Mouse (Mus musculus) Patski (cell line): ENCODE data around the gene Mtus2. TPM values are rescaled to one million over a fixed set of nuclear protein-coding genes. Genes with fewer than 3 reads are reported as not detected.

ENCODE experiments used
- ATAC-seq: fragments of 100-300 bp; one replicate; pipeline ENCODE4 v1.8.0; 2021
- CTCF ChIA-PET: fragments of 350-600 bp; sonication (Branson Sonifier 250); formaldehyde crosslinking; loops from one replicate; lab custom pipeline; 2022; ENCODE audit warnings: inconsistent platforms; lab: Charles Lee
- POLR2A ChIA-PET: fragments of 350-600 bp; sonication (Branson Sonifier 250); formaldehyde crosslinking; loops from one replicate; lab custom pipeline; 2022; ENCODE audit warnings: antibody characterized with exemption, inconsistent platforms; lab: Charles Lee
- DNase-seq: peaks from one replicate; pipeline ENCODE4 v3.0.0-alpha.2; 2011; ENCODE audit warnings: low read depth, low spot score
- H3K27me3 ChIP-seq: fragments of 371-371 bp; one replicate; pipeline ENCODE4 v1.5.1; 2021
- CTCF ChIP-seq: fragments of 100-300 bp; IDR thresholded peaks from one replicate; pipeline ENCODE4 v1.5.1; 2021
- in situ Hi-C: fragments of 300-500 bp; cut with MboI; formaldehyde crosslinking; loops from 3 replicates; pipeline ENCODE4 v1.11.1; 2018; ENCODE audit warnings: low pct_unique_long_range_greater_than_20kb, mixed read lengths
- polyA plus RNA-seq: library from polyadenylated mRNA; unstranded; gene quantifications from one replicate; pipeline ENCODE4 v1.2.3, GENCODE M21; 2021

Mtus2 gene
- polyA plus RNA-seq, 1 experiment from 2014 or later: 1.3 TPM

GRCm38 (mm10) chr5:148179231-148179630, 222.1 kb downstream of the Mtus2 start:
- CTCF ChIA-PET: interaction anchor here (4.3 kb wide), 1 partner anchor 60 kb away, joined by 33 read pairs; no protein-coding TSS in a partner anchor
- in situ Hi-C loops: no loop called here
- ATAC-seq: no peak
- no peak for DNase-seq
- H3K27me3 ChIP-seq: no peaks in the 10 kb centered on the region
- POLR2A ChIA-PET: no interaction called here
- TF ChIP-seq CTCF: no peak

DNA sequence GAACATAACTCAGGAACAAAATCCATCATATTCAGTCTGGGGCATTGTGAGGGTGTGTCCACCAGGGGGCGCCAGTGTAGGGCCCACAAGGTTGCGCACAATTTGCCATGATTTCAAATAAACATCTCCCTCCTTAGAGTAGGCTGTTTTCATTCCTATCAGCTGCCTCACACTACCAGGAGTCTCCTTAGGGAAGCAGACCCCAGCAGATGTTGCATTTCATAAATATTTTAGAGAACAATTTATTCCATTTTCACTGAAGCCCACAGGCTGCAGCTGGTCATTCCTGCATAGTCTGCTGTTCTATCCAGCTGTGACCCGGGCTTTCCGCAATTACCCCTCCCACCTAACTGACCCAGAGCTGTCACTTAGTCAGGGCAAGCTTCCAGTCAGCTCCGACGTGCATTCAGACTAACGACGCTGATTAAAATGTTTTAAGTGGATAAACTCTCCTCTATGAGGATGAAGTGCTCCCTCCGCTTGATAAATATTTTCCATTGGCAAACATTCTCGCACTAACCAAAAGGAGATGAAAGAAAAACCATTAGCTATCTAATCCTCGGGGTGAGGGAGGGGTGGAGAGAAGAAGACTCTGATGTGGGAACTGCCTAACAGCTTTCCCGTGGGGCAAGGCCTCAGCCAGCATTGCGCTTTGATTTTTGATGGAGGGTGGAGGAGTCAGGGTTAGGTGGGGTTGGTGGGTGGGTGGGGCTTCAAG, 223.6 kb downstream of the Mtus2 start:
- ATAC-seq (peak; percentile 4), DNase-seq (no peak)
- POLR2A ChIA-PET: interaction anchor here (0.6 to 1.3 kb wide), 2 partner anchors 13 to 47 kb away, joined by 4 to 5 read pairs; no protein-coding TSS in a partner anchor
- TF ChIP-seq CTCF: peak; percentile 86
- CTCF ChIA-PET: interaction anchor here (0.9 to 4.3 kb wide), 11 partner anchors 8 to 62 kb away, joined by 3 to 33 read pairs (median 5); no protein-coding TSS in a partner anchor
- in situ Hi-C loops: no loop called here
- no peaks in the 10 kb centered on the region for H3K27me3 ChIP-seq

DNA sequence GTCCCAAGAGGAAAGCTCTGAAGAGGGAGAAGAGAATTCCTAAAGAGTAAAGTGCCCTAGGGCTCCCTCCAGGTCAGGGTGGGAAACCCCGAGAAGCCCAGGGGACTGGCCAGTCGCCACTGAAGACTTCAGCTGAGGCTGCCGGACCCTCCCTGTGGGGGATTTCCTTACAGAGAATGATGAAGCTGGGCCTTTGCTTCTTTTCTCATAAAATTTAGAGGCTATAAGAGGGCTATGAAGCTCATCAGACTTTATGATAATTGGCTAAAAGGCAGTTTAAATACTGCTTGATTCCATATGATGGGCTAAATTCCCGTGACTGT, 224.1 kb downstream of the Mtus2 start:
- no peak for DNase-seq
- POLR2A ChIA-PET: interaction anchor here (0.6 to 1.3 kb wide), 2 partner anchors 14 to 47 kb away, joined by 4 to 5 read pairs; no protein-coding TSS in a partner anchor
- CTCF ChIA-PET: interaction anchor here (0.9 to 4.3 kb wide), 8 partner anchors 10 to 61 kb away, joined by 3 to 33 read pairs (median 5); no protein-coding TSS in a partner anchor
- TF ChIP-seq CTCF: no peak
- H3K27me3 ChIP-seq: no peaks in the 10 kb centered on the region
- in situ Hi-C loops: no loop called here
- peak; percentile 12 for ATAC-seq

- ChIA-PET CTCF (interaction anchor here (0.8 to 4.3 kb wide), 5 partner anchors 15 to 61 kb away, joined by 3 to 33 read pairs (median 6); no protein-coding TSS in a partner anchor), POLR2A (interaction anchor here (1.3 kb wide), 1 partner anchor 48 kb away, joined by 4 read pairs; no protein-coding TSS in a partner anchor)
- in situ Hi-C loops: no loop called here
- no peak for TF ChIP-seq CTCF
- no peak for DNase-seq
- no peaks in the 10 kb centered on the region for H3K27me3 ChIP-seq
- ATAC-seq: no peak
Measured at GRCm38 (mm10) chr5:148181901-148182300, 224.8 kb downstream of the Mtus2 start.

GRCm38 (mm10) chr5:148185898-148186297, 228.8 kb downstream of the Mtus2 start:
- ChIA-PET CTCF (interaction anchor here (1.2 kb wide), 1 partner anchor 52 kb away, joined by 3 read pairs; no protein-coding TSS in a partner anchor), POLR2A (interaction anchor here (0.6 kb wide), 1 partner anchor 53 kb away, joined by 5 read pairs; no protein-coding TSS in a partner anchor)
- no peak for ATAC-seq
- peak; percentile 53 for TF ChIP-seq CTCF
- in situ Hi-C loops: no loop called here
- no peaks in the 10 kb centered on the region for H3K27me3 ChIP-seq
- DNase-seq: no peak

DNA sequence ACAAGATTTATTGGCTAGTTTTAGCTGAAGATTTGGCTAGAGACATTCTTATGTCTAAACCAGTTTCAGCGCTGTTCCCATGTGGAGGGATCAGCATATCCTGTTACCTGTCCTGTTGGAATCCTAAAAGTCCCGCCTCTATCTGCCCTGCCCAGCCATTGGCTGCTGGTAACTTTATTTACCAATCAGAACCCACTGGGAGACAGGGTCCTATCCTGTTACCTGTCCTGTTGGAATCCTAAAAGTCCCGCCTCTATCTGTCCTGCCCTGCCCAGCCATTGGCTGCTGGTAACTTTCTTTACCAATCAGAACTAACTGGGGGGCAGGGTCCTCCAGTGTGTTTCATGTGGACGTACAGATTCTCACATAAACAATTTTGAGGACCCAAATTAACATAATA, 234.3 kb downstream of the Mtus2 start:
- H3K27me3 ChIP-seq: no peaks in the 10 kb centered on the region
- TF ChIP-seq CTCF: no peak
- DNase-seq: no peak
- ChIA-PET CTCF (interaction anchor here (1.0 kb wide), 1 partner anchor 11 kb away, joined by 4 read pairs; no protein-coding TSS in a partner anchor), POLR2A (interaction anchor here (0.6 kb wide), 1 partner anchor 47 kb away, joined by 4 read pairs; no protein-coding TSS in a partner anchor)
- in situ Hi-C loops: no loop called here
- ATAC-seq: no peak

DNA sequence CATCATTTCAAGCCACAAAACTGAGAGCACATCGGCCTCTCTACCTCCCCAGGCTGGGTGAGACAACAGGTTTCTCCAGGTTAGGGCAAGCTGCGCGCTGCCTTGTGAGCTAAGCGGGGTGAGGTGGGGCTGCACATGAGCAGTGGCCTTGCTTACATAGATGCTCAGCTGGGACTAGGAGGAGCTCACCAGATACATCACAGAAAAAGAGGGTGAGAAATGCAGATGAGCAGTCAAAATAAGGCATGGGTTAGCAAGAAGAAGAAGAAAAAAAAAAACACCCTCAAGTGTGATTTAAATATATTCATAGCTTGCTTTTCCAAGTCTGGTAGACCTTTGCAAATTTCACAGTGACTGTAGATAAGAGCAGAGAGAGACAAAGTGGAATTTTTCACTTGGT, 254.7 kb downstream of the Mtus2 start:
- in situ Hi-C loops: no loop called here
- DNase-seq (no peak), ATAC-seq (no peak)
- POLR2A ChIA-PET: no interaction called here
- CTCF ChIA-PET: no interaction called here
- no peak for TF ChIP-seq CTCF
- H3K27me3 ChIP-seq: no peaks in the 10 kb centered on the region

- TF ChIP-seq CTCF: no peak
- no peaks in the 10 kb centered on the region for H3K27me3 ChIP-seq
- ChIA-PET CTCF (interaction anchor here (1.1 to 1.2 kb wide), 2 partner anchors 36 to 77 kb away, joined by 3 read pairs; no protein-coding TSS in a partner anchor), POLR2A (no interaction called here)
- DNase-seq (no peak), ATAC-seq (no peak)
- in situ Hi-C loops: no loop called here
Measured at GRCm38 (mm10) chr5:148216786-148217185, 259.7 kb downstream of the Mtus2 start.

DNA sequence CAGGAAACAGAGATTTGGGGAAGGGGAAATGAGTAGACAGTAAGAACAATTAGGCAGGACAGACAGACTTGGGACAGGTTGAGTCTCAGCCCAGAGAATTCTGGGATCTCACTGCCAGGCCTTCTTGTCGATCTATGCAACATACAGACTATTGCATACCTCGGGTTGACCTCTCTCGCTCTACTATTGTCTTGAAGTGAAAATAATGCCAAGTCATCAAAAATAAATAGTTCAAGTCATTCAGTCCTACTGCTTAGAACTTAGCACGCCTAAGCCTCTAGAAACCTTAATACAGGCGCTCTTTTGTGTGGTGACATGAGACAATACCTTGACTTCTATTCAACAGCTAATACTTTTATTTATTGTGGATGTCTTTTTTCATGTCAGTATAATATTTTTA, 265.8 kb downstream of the Mtus2 start:
- CTCF ChIA-PET: no interaction called here
- no peak for ATAC-seq
- no peak for DNase-seq
- in situ Hi-C loops: no loop called here
- H3K27me3 ChIP-seq: no peaks in the 10 kb centered on the region
- TF ChIP-seq CTCF: no peak
- POLR2A ChIA-PET: no interaction called here

- CTCF ChIA-PET: interaction anchor here (1.1 kb wide), 1 partner anchor 9 kb away, joined by 3 read pairs; no protein-coding TSS in a partner anchor
- in situ Hi-C loops: no loop called here
Measured at GRCm38 (mm10) chr5:148224004-148224403, 266.9 kb downstream of the Mtus2 start.

More at GRCm38 (mm10) chr5:148224004-148224403, 266.9 kb downstream of the Mtus2 start:
- H3K27me3 ChIP-seq: no peaks in the 10 kb centered on the region
- POLR2A ChIA-PET: no interaction called here
- DNase-seq (no peak), ATAC-seq (no peak)
- TF ChIP-seq CTCF: no peak
